Mouse (Mus musculus) neutrophil, adult 5-6 weeks (primary cell): ENCODE results near the gene Vps41. TPM values are rescaled to one million over a fixed set of nuclear protein-coding genes. Genes with fewer than 3 reads are reported as not detected.

Experiments
- ATAC-seq: fragments of 151-379, 151-347 bp; 2 replicates; pipeline ENCODE4 v1.8.0; 2017; ENCODE audit warnings: mild to moderate bottlenecking, moderate TSS enrichment; ENCODE audit not compliant: insufficient number of reproducible peaks, poor library complexity, low FRiP score, severe bottlenecking; ENCODE audit errors: extremely low read depth
- total RNA-seq: library from RNA; stranded (forward); fragments of 200-1000 nt; gene quantifications from 2 replicates; pipeline ENCODE4 v1.2.3, GENCODE M21; 2017

Vps41 gene
- total RNA-seq, result 63.0 and 69.6 TPM in 2 replicates

DNA sequence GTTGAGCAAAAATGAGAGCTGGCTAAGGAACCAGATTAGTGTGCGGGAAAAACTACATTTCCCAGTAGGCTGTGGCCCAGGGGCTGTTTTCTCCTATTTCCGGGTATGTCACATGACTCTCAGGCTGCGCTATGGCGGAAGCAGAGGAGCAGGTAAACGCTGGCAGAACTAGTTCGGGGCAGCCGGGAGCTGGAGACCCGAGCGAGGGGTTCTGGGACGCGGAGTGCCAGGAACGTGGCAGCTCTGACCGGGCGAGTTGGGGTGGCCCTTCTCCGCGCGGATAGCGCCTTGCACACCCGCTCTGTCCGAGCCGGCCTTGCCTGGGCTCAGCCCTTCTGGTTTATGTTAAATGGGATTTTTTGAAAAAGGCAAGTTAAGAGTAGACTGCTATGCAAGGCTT, at the start of gene Vps41:
Vps41 (plus strand) TSS at position 102 of the 400 bp plus-strand sequence.
- peak; percentile 99 for ATAC-seq

DNA sequence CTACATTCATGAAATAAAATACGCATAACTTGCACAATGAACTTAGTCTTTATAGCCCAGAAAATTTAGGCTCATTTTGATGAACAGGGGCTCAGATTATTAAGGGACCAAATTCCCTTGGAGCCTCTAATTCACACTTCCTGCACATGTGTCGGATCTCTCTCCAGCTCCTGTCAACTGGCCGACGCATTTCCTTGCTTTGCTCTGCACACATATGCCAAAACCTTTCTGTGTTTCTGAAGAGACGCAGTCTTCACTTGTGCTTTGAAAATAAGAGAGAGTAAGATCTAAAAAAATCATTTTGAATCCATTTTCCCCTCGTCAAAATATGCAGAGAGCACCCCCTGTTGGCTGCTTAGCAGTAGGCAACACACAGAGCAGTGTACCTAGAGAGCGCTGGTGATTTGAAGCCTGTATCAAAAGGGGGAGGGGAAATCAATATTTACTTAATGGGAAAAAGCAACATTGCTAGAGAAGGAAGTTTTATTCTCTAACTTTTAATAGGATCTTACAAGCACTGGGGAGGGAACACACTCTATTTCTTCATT, 18.5 kb upstream of the Vps41 start:
- no peak for ATAC-seq

DNA sequence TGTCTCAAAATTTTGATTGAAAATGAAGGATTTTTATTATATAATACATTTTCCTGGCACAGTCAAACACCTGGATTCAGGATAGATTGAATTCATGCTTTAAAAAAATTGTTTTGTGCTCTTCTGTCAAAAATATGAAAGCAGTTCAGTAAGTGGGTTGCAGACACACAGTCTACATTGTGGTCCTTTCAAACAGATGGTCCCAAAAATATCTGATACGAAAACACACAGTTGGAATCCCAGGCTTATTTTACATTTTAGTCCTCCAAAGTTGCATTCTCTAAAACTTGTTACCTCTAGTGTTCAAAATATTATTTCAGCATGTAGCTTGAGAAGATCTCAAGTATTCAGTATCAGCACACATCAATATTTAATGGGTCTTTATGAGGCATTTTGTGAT, 5.4 kb upstream of the Vps41 start:
- no peak for ATAC-seq

GRCm38 (mm10) chr13:18716707-18717106, 379 bp upstream of the Vps41 start:
- no peak for ATAC-seq

DNA sequence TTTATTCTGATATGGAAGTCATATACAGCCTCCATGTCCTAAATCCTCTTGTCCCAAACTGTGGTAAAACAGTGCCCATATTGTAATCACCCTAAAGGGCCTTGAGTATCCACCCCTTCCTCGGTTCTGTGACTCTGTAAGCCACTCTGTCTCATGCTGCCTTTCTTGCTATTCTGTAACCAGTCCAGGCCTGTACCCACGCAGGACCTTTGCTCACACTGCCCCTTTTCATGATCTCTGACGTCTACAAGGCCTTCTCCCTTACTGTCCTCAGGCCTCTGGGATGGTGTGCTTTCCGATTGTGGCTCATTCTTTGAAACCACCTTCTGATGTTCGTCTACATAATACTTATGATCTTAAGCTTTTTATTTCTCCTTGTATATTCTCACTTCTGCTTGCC, 1.4 kb downstream of the Vps41 start:
- ATAC-seq, result no peak

- no peak for ATAC-seq
Observed at GRCm38 (mm10) chr13:18730666-18731065, 13.6 kb downstream of the Vps41 start.

DNA sequence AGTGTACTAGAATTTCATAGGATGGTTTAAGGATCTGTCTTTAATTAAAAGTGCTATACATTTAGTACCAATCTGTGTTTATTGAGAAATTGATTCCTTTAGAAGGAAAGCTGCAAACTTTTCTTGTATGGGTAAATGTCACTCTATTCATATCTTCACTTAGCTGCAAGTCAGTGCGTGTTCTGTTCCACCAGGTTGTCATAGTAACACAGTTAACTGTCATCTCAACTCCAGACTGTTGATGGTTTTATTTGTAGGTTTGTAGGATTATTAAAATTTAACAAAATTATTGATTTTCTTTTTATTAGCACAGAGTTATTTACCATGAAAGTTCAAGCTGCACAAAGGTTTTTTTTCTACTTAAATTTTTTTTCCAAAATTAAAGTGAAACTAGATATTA, 19.5 kb downstream of the Vps41 start:
- no peak for ATAC-seq

DNA sequence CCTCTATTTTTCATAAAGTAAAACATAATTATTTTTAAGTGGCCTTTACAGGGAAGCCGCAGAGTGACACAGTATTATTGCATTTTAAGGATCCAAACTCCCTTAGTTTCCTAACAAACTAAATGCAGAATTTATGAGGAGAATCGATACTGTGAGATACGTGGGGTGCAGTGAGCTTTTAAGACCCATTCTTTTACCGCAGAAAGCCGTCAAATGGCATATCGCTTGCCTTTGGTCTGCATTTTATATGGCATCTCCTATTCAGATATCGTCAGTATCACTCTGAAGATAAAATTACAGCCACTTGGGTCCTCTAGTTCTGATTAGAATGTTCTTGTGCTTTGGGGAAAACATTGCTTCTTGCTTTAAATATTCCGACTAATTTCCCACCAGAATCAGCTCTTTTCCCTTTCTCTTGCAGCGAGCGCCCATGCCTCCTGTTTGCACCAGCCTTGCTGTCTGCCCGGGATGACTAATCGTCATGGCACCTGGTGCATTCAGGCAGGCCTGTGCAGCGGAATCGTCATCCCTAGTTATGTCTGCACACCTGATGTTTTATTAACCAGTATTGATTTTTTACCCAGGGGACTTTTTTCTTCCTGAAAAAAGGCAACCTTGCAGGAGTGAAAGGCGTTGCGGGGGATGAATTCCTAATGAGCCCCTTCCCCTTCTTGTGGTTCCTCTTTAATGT, 26.6 kb downstream of the Vps41 start:
- no peak for ATAC-seq

DNA sequence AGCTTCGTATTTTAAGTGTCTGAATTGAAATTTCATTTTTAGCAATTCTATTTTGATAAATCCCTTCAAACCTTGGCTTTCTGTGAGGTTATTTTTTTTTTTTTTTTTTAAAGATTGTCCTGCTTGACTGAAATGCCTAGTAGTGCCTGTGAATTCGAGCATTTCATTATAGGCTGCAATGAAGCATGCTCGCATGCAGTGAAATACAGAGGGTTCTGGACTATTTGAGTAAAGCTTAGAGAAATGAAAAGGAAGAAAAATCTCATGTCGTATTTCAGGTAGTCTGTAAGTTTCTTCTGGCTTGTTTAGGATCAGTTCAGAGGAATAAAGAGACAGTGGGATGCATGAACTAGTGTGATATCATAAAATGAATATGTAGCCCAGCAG, 27.2 kb downstream of the Vps41 start:
- no peak for ATAC-seq

GRCm38 (mm10) chr13:18757958-18758357, 40.9 kb downstream of the Vps41 start:
- ATAC-seq, result no peak

DNA sequence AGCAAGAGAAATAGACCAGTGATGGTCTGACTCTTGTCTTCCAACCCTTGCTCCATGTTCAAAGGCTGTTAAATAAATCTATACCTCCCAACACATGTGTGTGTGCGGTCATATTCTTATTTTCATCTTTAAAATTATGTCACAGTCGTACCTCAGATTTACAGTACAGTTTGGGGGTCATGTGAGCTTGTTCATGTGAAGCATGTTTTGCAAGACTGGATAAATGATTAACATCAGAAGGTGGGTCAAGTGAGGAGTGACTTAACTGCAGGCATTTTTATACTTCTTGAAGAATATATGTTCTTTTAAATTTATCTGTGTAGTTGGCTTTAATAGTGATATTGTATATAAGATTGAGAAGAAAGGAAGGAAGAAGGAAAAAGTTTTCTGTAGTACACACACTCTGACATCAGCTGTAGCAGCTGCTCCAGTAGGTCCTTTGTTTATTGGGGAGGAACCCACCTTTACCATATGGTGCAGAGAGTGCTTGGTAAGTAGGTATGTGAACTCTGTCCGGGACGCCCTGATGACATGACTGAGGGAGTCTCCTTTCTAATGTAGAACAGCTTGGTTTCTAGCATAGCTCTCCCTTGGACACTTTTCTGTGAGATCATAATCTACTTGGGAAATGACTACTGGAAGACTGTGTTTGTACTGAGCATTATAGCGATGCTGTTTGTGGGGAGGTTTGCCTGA, 42.4 kb downstream of the Vps41 start:
- no peak for ATAC-seq

DNA sequence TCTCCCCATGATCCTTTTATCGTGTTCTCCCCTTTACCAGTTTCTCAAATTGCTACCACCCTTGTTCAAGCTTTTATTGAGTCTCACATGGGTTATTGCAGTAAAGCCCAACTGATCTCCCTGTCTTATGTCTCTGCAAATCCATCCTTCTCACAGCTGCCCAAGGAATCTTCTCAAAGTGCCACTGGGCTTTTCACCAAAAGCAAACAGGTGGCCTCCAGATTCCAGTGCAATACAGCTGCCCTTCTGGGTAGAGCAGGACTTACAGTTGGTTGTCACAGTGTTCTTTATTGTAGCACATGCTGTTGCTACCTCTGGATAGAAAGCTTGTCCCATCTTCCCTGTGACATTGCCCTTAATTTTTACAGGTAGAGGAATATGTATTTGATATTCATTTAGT, 44.4 kb downstream of the Vps41 start:
- ATAC-seq, result no peak

DNA sequence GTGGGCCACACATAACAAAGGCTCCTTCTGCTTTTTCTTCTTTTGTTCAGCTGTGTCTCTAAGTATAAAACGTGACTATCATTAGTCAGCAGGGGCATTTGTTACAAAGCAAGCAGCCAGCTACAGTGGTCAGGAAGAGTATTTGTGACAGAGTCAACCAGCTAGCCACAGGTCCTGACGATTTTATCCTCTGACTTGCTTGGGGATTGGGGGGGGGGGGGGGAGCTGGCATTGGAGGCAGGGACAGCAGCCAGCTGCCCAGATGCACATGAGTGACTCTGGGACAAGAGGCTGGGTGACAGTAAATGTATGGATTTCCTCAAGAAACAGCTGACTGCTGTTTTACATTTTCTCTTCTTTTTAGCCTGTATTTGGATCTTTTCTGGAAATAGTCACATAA, 50.8 kb downstream of the Vps41 start:
- no peak for ATAC-seq

DNA sequence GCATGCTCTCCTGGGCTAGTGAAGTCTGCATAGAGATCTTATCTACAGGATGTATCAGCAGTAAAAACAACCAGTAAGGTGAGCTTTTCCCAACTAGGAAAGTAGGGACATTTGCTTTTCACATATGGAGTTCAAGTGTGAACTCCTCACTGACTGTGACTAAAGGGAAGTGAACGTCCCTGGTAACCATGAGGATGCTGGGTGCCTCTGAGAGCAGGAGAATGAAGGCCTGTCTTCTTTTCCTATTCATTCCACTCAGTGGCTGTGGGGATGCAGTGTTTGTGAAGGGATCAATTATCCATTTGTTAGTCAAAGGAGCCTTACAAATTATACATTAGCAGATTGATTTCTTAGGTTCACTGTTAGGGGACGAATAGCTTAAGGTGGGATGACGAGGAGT, 51.4 kb downstream of the Vps41 start:
- ATAC-seq, result no peak

GRCm38 (mm10) chr13:18773437-18774198, 56.5 kb downstream of the Vps41 start:
- ATAC-seq, result no peak

DNA sequence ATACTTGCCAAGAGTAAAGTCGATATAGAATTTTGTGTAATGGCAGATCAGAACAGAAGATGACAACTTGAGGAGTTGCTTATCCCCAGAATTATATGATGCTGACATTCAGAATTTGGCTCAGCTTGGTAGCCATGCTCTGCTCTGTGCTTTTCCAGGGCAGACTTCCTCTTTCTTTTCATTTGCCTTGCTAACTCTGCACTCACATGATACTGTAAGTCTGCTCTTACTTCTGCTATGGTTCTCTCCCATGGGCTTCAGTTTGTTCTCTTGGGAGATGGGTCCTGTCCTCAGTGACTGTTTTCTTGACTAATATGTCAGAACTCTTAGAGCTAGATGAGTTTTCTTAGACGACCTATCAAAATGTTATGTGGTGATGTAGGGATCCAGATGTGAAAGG, 64.2 kb downstream of the Vps41 start:
- peak; percentile 79 for ATAC-seq

- no peak for ATAC-seq
Observed at GRCm38 (mm10) chr13:18785702-18786101, 68.6 kb downstream of the Vps41 start.

DNA sequence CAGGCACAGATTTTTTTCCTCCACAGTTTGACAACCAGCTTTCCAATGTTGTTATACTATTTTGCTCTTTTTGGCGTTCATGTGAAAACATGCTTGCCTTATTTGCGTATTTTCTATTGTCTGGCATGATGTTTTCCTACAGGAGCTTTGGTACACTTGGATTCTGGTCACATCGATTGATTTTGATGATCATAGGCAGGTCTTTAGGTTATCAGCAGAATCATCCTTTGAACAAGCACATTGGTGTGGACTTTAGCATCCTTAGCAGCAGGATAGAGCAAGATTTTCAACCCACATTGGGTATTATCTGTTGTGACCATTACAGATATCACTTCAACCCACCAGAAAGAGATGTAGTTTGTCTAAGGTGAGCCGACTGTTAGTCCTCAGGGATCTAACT, 71.0 kb downstream of the Vps41 start:
- ATAC-seq, result no peak

DNA sequence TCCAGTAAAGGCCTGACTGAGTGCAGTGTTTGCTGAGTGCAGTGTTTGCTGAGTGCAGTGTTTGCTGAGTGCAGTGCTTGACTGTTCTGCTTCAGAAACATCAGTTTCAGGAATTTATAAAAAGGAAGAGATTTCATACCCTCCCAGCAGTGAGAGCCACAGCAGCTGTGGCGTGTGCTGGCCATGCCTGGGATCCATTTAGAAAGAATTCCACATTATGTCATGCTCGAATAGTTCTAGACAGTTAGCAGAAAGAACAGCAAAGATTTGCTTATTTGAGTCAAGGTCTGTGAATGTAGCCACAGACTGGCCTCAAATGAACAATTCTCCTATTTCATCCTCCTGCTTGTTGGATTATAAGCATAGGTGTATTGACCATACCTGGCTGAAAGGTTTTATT, 71.6 kb downstream of the Vps41 start:
- no peak for ATAC-seq

GRCm38 (mm10) chr13:18789662-18790061, 72.6 kb downstream of the Vps41 start:
- no peak for ATAC-seq
